Mouse (Mus musculus): Measurements from ENCODE around the gene Slc6a19.

DNA sequence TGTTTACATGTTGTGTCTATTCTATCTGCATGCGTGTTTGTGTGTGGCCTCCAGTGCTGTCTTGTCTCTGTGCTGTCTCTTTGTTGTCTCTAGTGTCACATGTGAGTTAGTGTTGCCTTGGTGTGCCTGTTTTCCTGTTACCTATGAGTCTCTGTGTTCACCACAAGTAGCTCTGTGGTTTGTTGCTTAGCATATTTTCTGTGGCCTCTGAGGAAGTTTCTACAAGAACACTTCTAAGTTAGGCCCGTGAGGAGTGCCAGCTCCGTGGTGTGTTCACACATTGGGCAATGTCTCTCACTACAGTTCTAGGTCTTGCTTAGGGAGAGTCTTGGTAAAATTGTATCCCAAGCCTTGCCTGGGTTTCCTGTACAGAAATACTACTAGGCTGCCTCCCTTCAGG is 32.3 kb upstream of the Slc6a19 start:
- TF ChIP-seq CTCF (IDR thresholded peaks at IDR 0.05; ENCODE audit: low read depth, low read length) = no peak
- TF ChIP-seq EP300 (IDR thresholded peaks at IDR 0.05; ENCODE audit: insufficient read depth, low read depth, low read length) = no peak
- TF ChIP-seq POLR2A (IDR thresholded peaks at IDR 0.05; ENCODE audit: insufficient read depth, low read length) = no peak

All from ES-Bruce4 (cell line).